Mouse (Mus musculus): ENCODE measurements at regions not wholly inside any gene's neighbourhood (a gene's known extent, or its start where the extent isn't known, plus 50 kb on each side); places are given as distances from the start of the nearest gene placed in this dataset.

GRCm38 (mm10) chr10:84163752-84164151, 276.6 kb downstream of the Nuak1 start:
- DNase-seq (ENCODE audit: low spot score in 2 of 2) = peak in 1 of 2 experiments; percentile 4

GRCm38 (mm10) chr10:84165832-84166567, 274.4 kb downstream of the Nuak1 start:
- no peak for DNase-seq (ENCODE audit: low spot score in 2 of 2)

DNA sequence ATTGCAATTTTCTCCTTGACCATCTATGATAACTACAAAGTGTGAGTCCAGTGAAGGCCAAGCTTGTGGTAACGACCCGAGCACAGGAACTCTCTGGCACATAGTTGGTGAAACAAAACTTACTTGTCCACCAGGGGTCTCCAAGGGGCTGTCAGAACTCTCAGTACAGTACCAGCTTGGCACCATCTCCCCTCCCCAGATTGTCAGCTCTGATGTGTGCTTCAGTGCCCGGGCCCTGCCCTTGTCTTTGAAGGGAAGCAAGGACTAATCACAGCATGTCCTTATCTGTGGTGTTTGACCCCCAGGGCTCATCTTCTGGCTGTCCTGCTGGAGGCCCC, 273.9 kb downstream of the Nuak1 start:
- DNase-seq (ENCODE audit: low spot score in 2 of 2) = no peak

DNA sequence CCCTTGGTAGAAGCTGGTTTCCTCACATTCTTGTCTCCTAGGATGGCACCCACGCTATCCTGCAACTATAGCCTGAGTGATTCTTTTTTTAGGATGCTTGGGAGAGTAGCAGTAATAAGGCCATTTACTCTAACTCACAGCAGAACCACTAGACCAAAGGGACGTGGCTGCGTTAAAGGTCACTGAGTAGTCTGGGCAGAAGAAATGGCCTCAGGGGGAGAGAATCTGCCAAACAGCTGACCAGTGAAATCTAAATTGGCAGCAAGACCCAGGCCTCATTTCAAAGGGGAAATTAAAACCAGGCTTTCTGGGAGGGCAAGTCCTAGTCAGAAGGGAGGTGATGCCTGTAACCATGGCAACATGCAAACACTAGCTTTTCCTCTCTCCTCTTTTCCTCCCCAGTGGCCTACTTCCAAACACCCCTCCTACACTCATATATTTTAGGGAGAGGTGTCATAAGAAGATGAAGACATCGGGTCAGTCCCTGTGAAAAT, 267.5 kb downstream of the Nuak1 start:
- peak in 1 of 2 experiments; percentile 60 for DNase-seq (ENCODE audit: low spot score in 2 of 2)

- DNase-seq (ENCODE audit: low spot score in 2 of 2) = no peak
Measured at GRCm38 (mm10) chr10:84183239-84183638, 257.2 kb downstream of the Nuak1 start.

GRCm38 (mm10) chr10:84186466-84186865, 253.9 kb downstream of the Nuak1 start:
- no peak for DNase-seq (ENCODE audit: low spot score in 2 of 2)

- DNase-seq (ENCODE audit: low spot score in 2 of 2) = no peak
Measured at GRCm38 (mm10) chr10:84199035-84199434, 241.4 kb downstream of the Nuak1 start.

- no peak for DNase-seq (ENCODE audit: low spot score in 2 of 2)
Measured at GRCm38 (mm10) chr10:84201785-84202184, 238.6 kb downstream of the Nuak1 start.

DNA sequence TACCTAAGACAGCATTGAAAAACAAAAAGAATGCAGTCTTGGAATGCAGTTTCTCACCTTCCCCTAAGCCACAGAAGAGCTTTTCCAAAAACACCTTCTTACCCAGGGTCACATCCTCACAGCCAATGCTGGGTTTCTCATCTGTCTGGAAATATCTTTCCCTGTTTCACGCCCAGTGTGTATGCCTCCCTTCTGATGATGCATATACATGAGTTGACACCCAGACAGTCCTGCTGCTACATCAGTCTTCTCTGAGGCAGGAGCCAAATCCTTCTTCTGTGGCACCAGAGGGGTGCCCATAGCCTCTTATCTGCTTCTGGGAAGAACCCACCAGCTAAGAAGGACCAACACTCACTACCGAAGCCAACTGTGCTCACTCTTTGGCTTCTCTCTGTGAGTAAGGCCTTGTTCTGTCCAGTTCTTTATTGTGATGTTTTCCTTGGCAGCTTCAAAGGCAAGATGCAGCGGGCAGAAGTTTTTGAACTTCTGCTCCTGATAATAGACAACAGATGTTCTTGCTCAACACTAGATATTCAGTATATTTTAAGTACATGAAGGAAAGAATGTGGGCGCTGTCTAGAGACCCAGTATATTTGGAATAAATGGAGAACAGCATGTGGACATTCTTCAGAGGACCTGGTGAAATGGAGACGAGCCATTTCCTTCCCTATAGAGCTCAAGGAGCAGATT, 228.2 kb downstream of the Nuak1 start:
- no peak for DNase-seq (ENCODE audit: low spot score in 2 of 2)

DNA sequence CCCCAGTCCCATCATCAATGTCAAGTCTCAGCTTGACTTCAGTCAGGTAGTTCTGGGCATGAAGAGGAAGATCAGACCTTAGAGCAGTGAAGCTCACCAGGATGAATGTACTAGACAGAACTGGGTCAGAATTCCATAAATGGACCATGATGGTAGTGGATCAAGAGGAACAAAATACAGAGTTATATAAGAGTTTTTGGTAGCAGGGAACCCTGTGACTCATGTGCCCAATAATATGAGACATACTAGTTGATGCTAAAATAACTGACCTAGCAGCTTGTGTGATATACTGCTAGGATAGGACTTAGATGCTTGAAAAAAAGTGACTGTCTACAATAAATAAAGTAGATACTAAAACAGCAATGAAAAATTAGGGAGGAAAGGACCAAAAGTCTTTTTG, 225.6 kb downstream of the Nuak1 start:
- no peak for DNase-seq (ENCODE audit: low spot score in 2 of 2)

GRCm38 (mm10) chr10:84229224-84229921, 211.0 kb downstream of the Nuak1 start:
- DNase-seq (ENCODE audit: low spot score in 2 of 2) = no peak

DNA sequence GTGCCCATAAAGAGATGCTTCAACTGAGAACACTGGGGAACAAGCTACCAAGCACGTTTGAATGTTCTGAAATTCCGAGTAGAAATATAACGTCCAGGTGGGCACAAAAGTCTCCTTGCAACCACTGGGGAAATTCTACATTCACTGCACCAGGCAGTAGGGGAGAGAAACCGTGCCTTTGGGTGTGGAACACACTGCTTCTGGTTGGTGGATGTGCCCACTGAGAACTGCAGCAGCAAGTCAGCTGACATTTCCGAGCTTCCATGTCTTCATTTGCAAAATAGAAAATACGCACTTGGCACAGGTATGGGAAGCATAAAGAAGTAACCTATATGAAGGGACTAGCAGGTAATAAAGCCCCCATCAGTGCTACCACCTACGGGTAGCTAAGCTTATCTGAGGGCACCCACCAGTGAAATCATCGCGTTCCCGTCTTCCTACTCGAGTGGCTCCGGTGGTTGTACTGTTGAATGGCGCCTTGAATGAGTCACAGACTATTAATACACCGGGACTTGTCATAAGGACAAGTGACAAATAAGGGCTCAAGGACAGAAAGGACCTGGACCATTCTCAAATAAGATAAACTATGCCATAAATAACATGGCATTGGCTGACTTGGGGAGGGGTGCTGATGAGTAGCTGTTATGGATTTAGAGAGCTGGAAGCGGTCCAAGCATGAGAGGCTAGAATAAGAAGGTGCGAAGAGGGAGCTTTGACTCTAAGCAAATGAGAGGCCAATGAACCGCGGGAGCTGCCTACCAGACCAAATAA, 210.2 kb downstream of the Nuak1 start:
- no peak for DNase-seq (ENCODE audit: low spot score in 2 of 2)

- DNase-seq (ENCODE audit: low spot score in 2 of 2) = no peak
Measured at GRCm38 (mm10) chr10:84235006-84235405, 205.4 kb downstream of the Nuak1 start.

- no peak for DNase-seq (ENCODE audit: low spot score in 2 of 2)
Measured at GRCm38 (mm10) chr10:84236236-84236635, 204.2 kb downstream of the Nuak1 start.

- DNase-seq (ENCODE audit: low spot score in 2 of 2) = no peak
Measured at GRCm38 (mm10) chr10:84238279-84238963, 202.0 kb downstream of the Nuak1 start.

- DNase-seq (ENCODE audit: low spot score in 2 of 2) = no peak
Measured at GRCm38 (mm10) chr10:84243283-84243682, 197.1 kb downstream of the Nuak1 start.

GRCm38 (mm10) chr10:84249346-84249745, 191.1 kb downstream of the Nuak1 start:
- no peak for DNase-seq (ENCODE audit: low spot score in 2 of 2)

DNA sequence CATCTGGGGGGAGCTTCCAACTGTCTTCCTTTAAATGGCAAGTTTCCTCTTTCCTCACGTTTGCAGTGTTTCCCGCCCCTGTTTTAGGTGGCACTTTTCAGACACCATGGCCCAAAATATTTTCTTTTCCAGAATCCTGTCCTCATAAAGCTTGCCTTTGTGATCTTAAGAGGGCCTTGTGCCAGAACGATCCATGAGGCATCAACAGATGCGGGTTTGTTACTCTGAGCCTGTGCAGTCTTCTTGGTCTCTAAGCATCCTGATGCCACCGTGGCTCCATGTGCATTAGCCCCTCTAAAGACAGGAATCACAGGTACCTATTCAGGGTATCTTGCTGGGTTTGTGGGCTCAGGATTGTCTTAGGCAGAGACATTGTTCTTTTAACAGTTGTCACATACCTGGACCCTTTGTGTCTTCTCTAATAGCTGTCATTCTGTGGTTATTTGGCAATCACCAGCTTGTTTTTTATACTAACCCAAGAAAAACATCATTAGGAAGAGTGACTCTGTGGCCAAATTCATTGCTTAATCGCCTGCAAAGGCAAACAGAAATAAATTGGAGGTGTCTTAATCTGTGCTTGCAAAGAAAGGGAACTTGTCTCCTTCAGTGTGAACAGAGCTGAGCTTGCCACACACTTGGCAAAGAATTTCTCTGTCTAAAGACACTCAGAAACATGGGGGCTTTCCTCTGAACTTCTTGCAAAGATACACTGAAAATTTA, 179.3 kb downstream of the Nuak1 start:
- no peak for DNase-seq (ENCODE audit: low spot score in 2 of 2)

GRCm38 (mm10) chr10:84262943-84263342, 177.5 kb downstream of the Nuak1 start:
- no peak for DNase-seq (ENCODE audit: low spot score in 2 of 2)

Measured in gastrocnemius, postnatal 4 days (tissue).